Mouse (Mus musculus): ENCODE data around the gene Sema5a. TPM values are rescaled to one million over a fixed set of nuclear protein-coding genes. Genes with fewer than 3 reads are reported as not detected.

Sema5a gene
- total and polyA plus RNA-seq, 3 experiments: 0.17 to 0.27 (median 0.17) TPM

DNA sequence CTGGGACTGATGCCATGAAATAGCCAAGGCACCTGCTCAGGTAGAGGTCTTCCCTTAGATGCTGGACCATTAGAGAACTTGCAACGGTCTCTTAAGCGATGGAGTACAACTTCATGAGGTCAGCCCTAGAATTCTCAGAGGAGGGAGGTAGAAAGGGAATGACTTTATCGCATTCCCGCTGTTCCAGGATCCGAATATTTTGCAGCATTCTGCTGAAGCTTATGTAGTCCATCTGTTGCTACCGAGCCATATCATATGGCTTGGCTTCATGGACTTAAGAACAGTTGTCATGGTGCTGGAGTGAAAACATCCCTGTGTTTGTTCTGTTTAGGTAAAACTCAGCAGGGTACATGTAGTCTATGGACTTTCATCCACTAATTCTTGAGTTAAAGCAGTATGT is 369.1 kb downstream of the Sema5a start:
- Histone ChIP-seq H3K9ac (ENCODE audit: insufficient read depth, low read depth) (no peak overlapping the region), H3K4me3 (replicated peaks in 1 of 3; ENCODE audit: low read depth in 2 of 3, low read length in 2 of 3, poor library complexity in 1 of 3) (no peak overlapping the region), H3K79me2 (replicated peaks; ENCODE audit: control insufficient read depth, extremely low read depth, insufficient read depth, poor library complexity, severe bottlenecking) (no peaks in the 10 kb centered on the region), H3K36me3 (replicated peaks in 1 of 2; ENCODE audit: control insufficient read depth in 1 of 2, insufficient read depth in 1 of 2, low read length in 1 of 2) (no peaks in the 10 kb centered on the region), H3K27ac (ENCODE audit: insufficient read depth, low read depth) (no peak overlapping the region), H3K27me3 (replicated peaks) (no peaks in the 10 kb centered on the region), H3K9me3 (replicated peaks; ENCODE audit: low read length) (no peaks in the 10 kb centered on the region), H3K4me1 (ENCODE audit: control insufficient read depth in 1 of 2, insufficient read depth in 2 of 2) (no peaks in the 10 kb centered on the region; a peak in 1 of 4 replicates), H3K4me2 (ENCODE audit: insufficient read depth, low read depth, poor library complexity, severe bottlenecking) (no peak overlapping the region)
- TF ChIP-seq NELFE (IDR thresholded peaks at IDR 0.05; ENCODE audit: low read depth, low read length): no peak
- dilution Hi-C loops (cut with MboI; ENCODE audit: extremely low pct_ligation_motif_present, extremely low pct_unique_long_range_greater_than_20kb, low sequenced_read_pairs) (no loop called here), in situ Hi-C loops (cut with MboI; ENCODE audit: low pct_ligation_motif_present, low pct_unique_long_range_greater_than_20kb, low sequenced_read_pairs) (no loop called here)
- no peak for DNase-seq (ENCODE audit: extremely low read depth)

GRCm38 (mm10) chr15:32615773-32616172 is 371.2 kb downstream of the Sema5a start:
- Histone ChIP-seq H3K4me2 (ENCODE audit: insufficient read depth, low read depth, poor library complexity, severe bottlenecking) (no peak overlapping the region), H3K36me3 (replicated peaks in 1 of 2; ENCODE audit: control insufficient read depth in 1 of 2, insufficient read depth in 1 of 2, low read length in 1 of 2) (no peaks in the 10 kb centered on the region), H3K79me2 (replicated peaks; ENCODE audit: control insufficient read depth, extremely low read depth, insufficient read depth, poor library complexity, severe bottlenecking) (no peaks in the 10 kb centered on the region), H3K9me3 (replicated peaks; ENCODE audit: low read length) (no peaks in the 10 kb centered on the region), H3K27me3 (replicated peaks) (no peaks in the 10 kb centered on the region), H3K9ac (ENCODE audit: insufficient read depth, low read depth) (no peak overlapping the region), H3K27ac (ENCODE audit: insufficient read depth, low read depth) (no peak overlapping the region), H3K4me1 (ENCODE audit: control insufficient read depth in 1 of 2, insufficient read depth in 2 of 2) (peaks cover 0 to 4% of the 10 kb centered on the region in 2 experiments; a peak in 1 of 4 replicates), H3K4me3 (replicated peaks in 1 of 3; ENCODE audit: low read depth in 2 of 3, low read length in 2 of 3, poor library complexity in 1 of 3) (no peak overlapping the region)
- dilution Hi-C loops (cut with MboI; ENCODE audit: extremely low pct_ligation_motif_present, extremely low pct_unique_long_range_greater_than_20kb, low sequenced_read_pairs): no loop called here
- in situ Hi-C loops (cut with MboI; ENCODE audit: low pct_ligation_motif_present, low pct_unique_long_range_greater_than_20kb, low sequenced_read_pairs): no loop called here
- DNase-seq (ENCODE audit: extremely low read depth): no peak
- TF ChIP-seq ELF1 (IDR thresholded peaks at IDR 0.05; ENCODE audit: low read depth, low read length): no peak

- no peak overlapping the region for H3K27ac ChIP-seq (ENCODE audit: insufficient read depth, low read depth)
- no peak overlapping the region for H3K4me2 ChIP-seq (ENCODE audit: insufficient read depth, low read depth, poor library complexity, severe bottlenecking)
- H3K79me2 ChIP-seq (replicated peaks; ENCODE audit: control insufficient read depth, extremely low read depth, insufficient read depth, poor library complexity, severe bottlenecking): no peaks in the 10 kb centered on the region
- in situ Hi-C loops (cut with MboI; ENCODE audit: low pct_ligation_motif_present, low pct_unique_long_range_greater_than_20kb, low sequenced_read_pairs): no loop called here
- H3K4me1 ChIP-seq (ENCODE audit: control insufficient read depth in 1 of 2, insufficient read depth in 2 of 2): peaks cover 0 to 12% of the 10 kb centered on the region in 2 experiments; a peak in 2 of 4 replicates
- H3K4me3 ChIP-seq (replicated peaks in 1 of 3; ENCODE audit: low read depth in 2 of 3, low read length in 2 of 3, poor library complexity in 1 of 3): no peak overlapping the region
- dilution Hi-C loops (cut with MboI; ENCODE audit: extremely low pct_ligation_motif_present, extremely low pct_unique_long_range_greater_than_20kb, low sequenced_read_pairs): no loop called here
- H3K36me3 ChIP-seq (replicated peaks in 1 of 2; ENCODE audit: control insufficient read depth in 1 of 2, insufficient read depth in 1 of 2, low read length in 1 of 2): no peaks in the 10 kb centered on the region
- no peak for DNase-seq (ENCODE audit: extremely low read depth)
- H3K9ac ChIP-seq (ENCODE audit: insufficient read depth, low read depth): no peak overlapping the region
- TF ChIP-seq BHLHE40 (IDR thresholded peaks at IDR 0.05; ENCODE audit: low read depth, low read length): no peak
- TF ChIP-seq POLR2AphosphoS2 (IDR thresholded peaks at IDR 0.05; ENCODE audit: low read depth, low read length): no peak
- TF ChIP-seq MAX (IDR thresholded peaks at IDR 0.05; ENCODE audit: low read length): no peak
- no peak for TF ChIP-seq NRF1 (IDR thresholded peaks at IDR 0.05; ENCODE audit: low read depth, low read length)
- no peak for TF ChIP-seq CHD2 (IDR thresholded peaks at IDR 0.05; ENCODE audit: low read length)
- no peak for TF ChIP-seq PAX5 (IDR thresholded peaks at IDR 0.05; ENCODE audit: low read length)
- no peak for TF ChIP-seq ZMIZ1 (IDR thresholded peaks at IDR 0.05; ENCODE audit: low read depth, low read length)
- no peak for TF ChIP-seq CTCF (conservative IDR thresholded peaks at IDR 0.05 in 1 of 2, IDR thresholded peaks at IDR 0.05 in 1 of 2; ENCODE audit: low read depth in 2 of 2, low read length in 2 of 2)
- TF ChIP-seq MAFK (IDR thresholded peaks at IDR 0.05; ENCODE audit: insufficient replicate concordance, low read length): no peak
- TF ChIP-seq TBP (conservative IDR thresholded peaks at IDR 0.05; ENCODE audit: low read depth, low read length): no peak
- TF ChIP-seq JUN (IDR thresholded peaks at IDR 0.05; ENCODE audit: insufficient read depth, low read depth, low read length): no peak
- no peak for TF ChIP-seq ZC3H11A (IDR thresholded peaks at IDR 0.05; ENCODE audit: low read depth, low read length)
- no peak for TF ChIP-seq MEF2A (IDR thresholded peaks at IDR 0.05; ENCODE audit: borderline replicate concordance, low read depth, low read length)
- TF ChIP-seq ETS1 (conservative IDR thresholded peaks at IDR 0.05; ENCODE audit: low read depth, low read length): no peak
- no peak for TF ChIP-seq ZNF384 (IDR thresholded peaks at IDR 0.05; ENCODE audit: low read depth, low read length)
- TF ChIP-seq POLR2A (IDR thresholded peaks at IDR 0.05; ENCODE audit: low read depth, low read length): no peak
- no peak for TF ChIP-seq USF2 (conservative IDR thresholded peaks at IDR 0.05; ENCODE audit: low read depth, low read length)
- TF ChIP-seq E2F4 (IDR thresholded peaks at IDR 0.05; ENCODE audit: insufficient replicate concordance, low read depth, low read length): no peak
- no peaks in the 10 kb centered on the region for H3K9me3 ChIP-seq (replicated peaks; ENCODE audit: low read length)
- H3K27me3 ChIP-seq (replicated peaks): no peaks in the 10 kb centered on the region
Observed at GRCm38 (mm10) chr15:32619199-32619598, 374.6 kb downstream of the Sema5a start.

All from CH12.LX (cell line).